Mouse (Mus musculus): ENCODE results near the gene Kif26a. TPM values are rescaled to one million over a fixed set of nuclear protein-coding genes. Genes with fewer than 3 reads are reported as not detected.

Gene Kif26a
- polyA plus RNA-seq, 1 experiment, result 0.02 TPM

- Histone ChIP-seq H3K36me3 (ENCODE audit: control insufficient read depth, insufficient read depth) (no peaks in the 10 kb centered on the region), H3K4me3 (no peak overlapping the region), H3K27me3 (ENCODE audit: control insufficient read depth, insufficient read depth, insufficient read length) (peaks cover 35% of the 10 kb centered on the region), H3ac (ENCODE audit: control insufficient read depth, insufficient read length) (no peak overlapping the region), H3K79me2 (ENCODE audit: control insufficient read depth, insufficient read depth) (no peaks in the 10 kb centered on the region), H3K4me2 (ENCODE audit: low read depth) (no peak overlapping the region)
- TF ChIP-seq TCF12 (IDR thresholded peaks at IDR 0.05; ENCODE audit: insufficient read depth, poor library complexity, severe bottlenecking), result no peak
- no peak for TF ChIP-seq E2F4 (IDR thresholded peaks at IDR 0.05; ENCODE audit: insufficient read depth)
- TF ChIP-seq TCF3 (IDR thresholded peaks at IDR 0.05; ENCODE audit: insufficient read length, low read depth), result no peak
- TF ChIP-seq MAX (IDR thresholded peaks at IDR 0.05; ENCODE audit: low read depth), result no peak
- no peak for TF ChIP-seq REST (IDR thresholded peaks at IDR 0.05; ENCODE audit: insufficient read depth, insufficient read length)
- TF ChIP-seq USF1 (IDR thresholded peaks at IDR 0.05; ENCODE audit: low read depth), result no peak
- no peak for TF ChIP-seq MYOG (IDR thresholded peaks at IDR 0.05; ENCODE audit: control insufficient read depth in 1 of 3, insufficient read depth in 1 of 3, insufficient read length in 2 of 3, low read depth in 2 of 3)
- no peak for TF ChIP-seq POLR2AphosphoS2 (IDR thresholded peaks at IDR 0.05; ENCODE audit: insufficient read length, low read depth)
Measured at GRCm38 (mm10) chr12:112109701-112110100, 36.3 kb upstream of the Kif26a start.

GRCm38 (mm10) chr12:112111323-112111722 lies 34.7 kb upstream of the Kif26a start:
- TF ChIP-seq TCF12 (IDR thresholded peaks at IDR 0.05; ENCODE audit: insufficient read depth, poor library complexity, severe bottlenecking) (no peak), TCF3 (IDR thresholded peaks at IDR 0.05; ENCODE audit: insufficient read length, low read depth) (no peak), REST (IDR thresholded peaks at IDR 0.05; ENCODE audit: insufficient read depth, insufficient read length) (no peak), POLR2A (IDR thresholded peaks at IDR 0.05; ENCODE audit: insufficient read length, low read depth) (no peak), POLR2AphosphoS2 (IDR thresholded peaks at IDR 0.05; ENCODE audit: insufficient read length, low read depth) (no peak), CEBPB (IDR thresholded peaks at IDR 0.05; ENCODE audit: insufficient read depth, poor library complexity, severe bottlenecking) (no peak), MYOD1 (IDR thresholded peaks at IDR 0.05; ENCODE audit: control insufficient read depth in 1 of 3, insufficient read length in 2 of 3, low read depth in 2 of 3) (no peak), E2F4 (IDR thresholded peaks at IDR 0.05; ENCODE audit: insufficient read depth) (no peak), USF1 (IDR thresholded peaks at IDR 0.05; ENCODE audit: low read depth) (no peak), SRF (IDR thresholded peaks at IDR 0.05; ENCODE audit: control insufficient read depth, insufficient read length, low read depth) (no peak)
- H3K27me3 ChIP-seq (ENCODE audit: control insufficient read depth, insufficient read depth, insufficient read length), result peaks cover 42% of the 10 kb centered on the region

GRCm38 (mm10) chr12:112112235-112112634 lies 33.8 kb upstream of the Kif26a start:
- TF ChIP-seq POLR2A (IDR thresholded peaks at IDR 0.05; ENCODE audit: insufficient read length, low read depth), result no peak
- TF ChIP-seq TCF3 (IDR thresholded peaks at IDR 0.05; ENCODE audit: insufficient read length, low read depth), result no peak
- no peak for TF ChIP-seq MYOD1 (IDR thresholded peaks at IDR 0.05; ENCODE audit: control insufficient read depth in 1 of 3, insufficient read length in 2 of 3, low read depth in 2 of 3)
- TF ChIP-seq E2F4 (IDR thresholded peaks at IDR 0.05; ENCODE audit: insufficient read depth), result no peak
- TF ChIP-seq CEBPB (IDR thresholded peaks at IDR 0.05; ENCODE audit: insufficient read depth, poor library complexity, severe bottlenecking), result no peak
- no peak for TF ChIP-seq USF1 (IDR thresholded peaks at IDR 0.05; ENCODE audit: low read depth)
- TF ChIP-seq MAX (IDR thresholded peaks at IDR 0.05; ENCODE audit: low read depth), result no peak
- TF ChIP-seq MYOG (IDR thresholded peaks at IDR 0.05; ENCODE audit: control insufficient read depth in 1 of 3, insufficient read depth in 1 of 3, insufficient read length in 2 of 3, low read depth in 2 of 3), result no peak
- TF ChIP-seq SRF (IDR thresholded peaks at IDR 0.05; ENCODE audit: control insufficient read depth, insufficient read length, low read depth), result no peak
- TF ChIP-seq POLR2AphosphoS2 (IDR thresholded peaks at IDR 0.05; ENCODE audit: insufficient read length, low read depth), result no peak
- no peak for TF ChIP-seq TCF12 (IDR thresholded peaks at IDR 0.05; ENCODE audit: insufficient read depth, poor library complexity, severe bottlenecking)
- TF ChIP-seq REST (IDR thresholded peaks at IDR 0.05; ENCODE audit: insufficient read depth, insufficient read length), result no peak
- peaks cover 39% of the 10 kb centered on the region for H3K27me3 ChIP-seq (ENCODE audit: control insufficient read depth, insufficient read depth, insufficient read length)
- H3K79me2 ChIP-seq (ENCODE audit: control insufficient read depth, insufficient read depth), result no peaks in the 10 kb centered on the region
- no peak overlapping the region for H3ac ChIP-seq (ENCODE audit: control insufficient read depth, insufficient read length)
- no peaks in the 10 kb centered on the region for H3K36me3 ChIP-seq (ENCODE audit: control insufficient read depth, insufficient read depth)
- no peak overlapping the region for H3K4me2 ChIP-seq (ENCODE audit: low read depth)
- no peak overlapping the region for H3K4me3 ChIP-seq

More at GRCm38 (mm10) chr12:112111323-112111722, 34.7 kb upstream of the Kif26a start:
- Histone ChIP-seq H3K4me3 (no peak overlapping the region), H3K79me2 (ENCODE audit: control insufficient read depth, insufficient read depth) (no peaks in the 10 kb centered on the region), H3K36me3 (ENCODE audit: control insufficient read depth, insufficient read depth) (no peaks in the 10 kb centered on the region), H3K4me2 (ENCODE audit: low read depth) (no peak overlapping the region), H3ac (ENCODE audit: control insufficient read depth, insufficient read length) (no peak overlapping the region)

GRCm38 (mm10) chr12:112112686-112113396 lies 33.2 kb upstream of the Kif26a start:
- Histone ChIP-seq H3K79me2 (ENCODE audit: control insufficient read depth, insufficient read depth) (no peaks in the 10 kb centered on the region), H3ac (ENCODE audit: control insufficient read depth, insufficient read length) (no peak overlapping the region), H3K4me3 (no peak overlapping the region), H3K36me3 (ENCODE audit: control insufficient read depth, insufficient read depth) (no peaks in the 10 kb centered on the region), H3K4me2 (ENCODE audit: low read depth) (no peak overlapping the region), H3K27me3 (ENCODE audit: control insufficient read depth, insufficient read depth, insufficient read length) (peaks cover 36% of the 10 kb centered on the region)
- TF ChIP-seq MAX (IDR thresholded peaks at IDR 0.05; ENCODE audit: low read depth) (no peak), USF1 (IDR thresholded peaks at IDR 0.05; ENCODE audit: low read depth) (no peak), TCF3 (IDR thresholded peaks at IDR 0.05; ENCODE audit: insufficient read length, low read depth) (no peak), SRF (IDR thresholded peaks at IDR 0.05; ENCODE audit: control insufficient read depth, insufficient read length, low read depth) (no peak), REST (IDR thresholded peaks at IDR 0.05; ENCODE audit: insufficient read depth, insufficient read length) (no peak), MYOG (IDR thresholded peaks at IDR 0.05; ENCODE audit: control insufficient read depth in 1 of 3, insufficient read depth in 1 of 3, insufficient read length in 2 of 3, low read depth in 2 of 3) (no peak), CEBPB (IDR thresholded peaks at IDR 0.05; ENCODE audit: insufficient read depth, poor library complexity, severe bottlenecking) (no peak), POLR2A (IDR thresholded peaks at IDR 0.05; ENCODE audit: insufficient read length, low read depth) (no peak), MYOD1 (IDR thresholded peaks at IDR 0.05; ENCODE audit: control insufficient read depth in 1 of 3, insufficient read length in 2 of 3, low read depth in 2 of 3) (no peak)

All from myocyte (in vitro differentiated cells).